Mouse (Mus musculus) cerebellum, adult 9-11 months (tissue): ENCODE results near the gene Ikzf1.

ENCODE experiments used
- DNase-seq: peaks from one replicate; pipeline ENCODE4 v3.0.0; 2022

Gene Ikzf1

DNA sequence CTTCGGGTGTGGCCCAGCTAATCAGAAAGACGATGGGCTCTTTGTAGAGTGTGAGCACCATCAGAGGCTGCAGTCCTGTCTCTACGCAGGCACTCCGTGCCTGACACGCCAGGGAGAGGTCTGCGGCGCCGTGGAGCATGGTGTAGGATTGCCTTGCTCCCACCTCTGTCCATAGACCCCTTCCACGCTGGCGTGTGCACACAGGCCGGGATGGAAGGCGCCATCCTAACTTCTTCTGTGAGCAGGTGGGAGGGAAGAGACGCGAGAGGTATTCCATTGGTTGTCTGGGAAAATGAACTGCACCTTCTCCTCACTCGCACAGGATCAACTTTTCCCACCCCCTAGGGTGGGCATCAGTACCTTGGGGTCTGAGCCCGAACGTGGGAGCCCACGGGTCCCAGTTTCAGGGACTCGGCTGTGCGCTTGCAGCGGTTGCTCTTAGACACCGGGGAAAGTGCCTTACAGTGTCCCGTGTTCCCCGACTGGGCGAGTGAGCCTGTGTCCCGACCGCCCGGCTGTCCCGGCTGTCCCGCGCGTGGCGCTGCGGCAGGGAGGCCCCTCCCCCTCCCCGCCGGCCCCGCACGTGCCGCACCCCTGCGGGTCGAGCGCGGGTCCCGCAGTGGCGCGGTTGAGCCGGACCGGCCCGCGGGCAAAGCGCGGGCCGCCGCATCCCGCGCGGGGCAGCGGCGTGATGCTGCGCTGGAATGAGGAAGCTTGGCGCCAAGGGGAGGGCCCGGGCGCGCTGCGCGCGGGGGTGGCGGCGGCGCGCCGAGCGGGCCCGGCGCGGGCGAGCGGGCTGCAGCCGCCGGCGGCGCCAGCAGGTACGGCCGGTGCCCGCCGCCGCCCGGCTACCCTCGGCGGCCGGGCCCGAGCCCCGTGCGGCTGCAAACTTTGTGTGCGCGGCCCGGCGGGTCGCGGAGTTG lies at the start of gene Ikzf1:
Gene Ikzf1, plus strand, starts transcription at position 74 of the 923 bp plus-strand sequence.
- no peak for DNase-seq

DNA sequence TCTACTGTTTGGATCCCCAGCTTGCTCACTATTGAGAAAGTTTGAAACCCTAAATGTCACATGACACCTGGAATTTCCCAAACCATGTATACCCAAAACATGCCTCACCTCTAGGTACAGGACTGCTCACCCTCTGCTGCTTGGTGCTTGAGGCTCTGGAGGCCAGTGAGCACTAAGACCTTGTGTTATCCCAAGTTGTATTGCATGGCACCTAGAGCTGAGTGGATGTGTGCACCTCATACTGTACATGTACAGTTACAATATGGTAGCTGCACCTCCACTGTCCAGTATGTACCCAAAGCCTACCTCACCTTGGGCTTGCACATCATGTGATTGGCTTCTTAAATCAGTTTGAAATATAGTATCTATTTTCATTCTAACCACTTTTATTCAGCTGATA lies 40.5 kb upstream of the Ikzf1 start:
- no peak for DNase-seq

DNA sequence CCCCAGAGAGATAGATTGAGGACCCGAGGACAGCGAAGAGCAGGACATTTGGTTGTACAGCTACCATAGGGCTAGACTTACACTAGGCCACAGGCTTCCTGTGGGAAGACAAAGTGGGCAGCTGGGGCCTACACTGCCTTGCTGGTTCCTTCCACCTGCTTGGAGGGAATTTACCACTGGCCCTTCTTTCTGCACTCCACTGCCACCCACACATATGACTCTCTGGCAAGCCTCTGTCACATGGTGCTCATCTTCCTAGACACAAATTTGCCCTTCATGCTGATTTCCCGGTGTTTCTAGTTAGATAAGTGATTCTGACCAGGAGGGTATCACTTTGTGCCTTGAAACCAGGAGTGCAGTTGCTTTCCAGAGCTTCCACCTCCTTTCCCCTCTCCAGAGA lies 28.4 kb upstream of the Ikzf1 start:
- DNase-seq: no peak

DNA sequence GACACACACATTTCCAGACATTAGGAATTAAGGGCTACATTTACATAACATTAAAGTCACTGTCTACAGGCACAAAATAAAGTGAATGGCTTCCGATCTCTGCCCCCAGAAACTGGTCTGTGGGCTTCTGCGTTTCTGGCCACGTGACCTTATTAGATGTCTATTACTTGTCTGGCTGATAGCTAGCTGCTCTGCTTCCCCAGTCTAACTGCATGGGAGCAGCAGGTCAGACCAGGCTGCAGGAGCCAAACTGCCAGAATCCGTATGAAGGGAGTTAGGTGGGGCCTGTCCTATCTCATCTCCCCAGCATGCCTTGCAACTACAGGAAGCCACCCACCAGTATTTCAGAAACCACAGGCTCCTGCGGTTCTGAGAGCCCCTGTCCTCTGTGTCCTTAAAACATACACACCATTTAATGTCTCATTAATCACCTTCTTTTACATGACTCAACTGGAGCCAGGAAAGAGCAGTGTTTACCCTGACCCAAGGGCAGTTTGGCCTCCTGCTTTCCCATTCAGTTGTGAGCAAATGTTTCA lies 27.7 kb upstream of the Ikzf1 start:
- no peak for DNase-seq

DNA sequence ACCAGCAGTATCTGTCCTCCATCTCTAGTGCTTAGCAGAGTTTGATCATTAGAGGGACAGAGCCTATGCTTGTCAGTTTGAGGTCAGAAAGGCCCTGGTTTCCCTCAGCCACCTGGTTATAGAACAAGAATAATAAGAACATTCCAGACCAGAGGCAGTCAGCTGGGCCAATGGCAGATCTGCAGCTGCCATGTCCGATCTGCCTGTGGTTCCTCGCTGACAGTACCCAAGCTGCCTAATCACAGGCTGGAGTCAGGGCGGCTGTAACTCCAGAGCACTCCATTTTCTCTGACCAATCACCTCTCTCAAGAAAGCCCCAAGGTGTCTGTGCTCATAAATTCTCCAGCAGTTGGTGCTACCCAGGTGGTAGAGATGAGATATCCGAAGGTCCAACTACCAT lies 27.2 kb upstream of the Ikzf1 start:
- DNase-seq: no peak

DNA sequence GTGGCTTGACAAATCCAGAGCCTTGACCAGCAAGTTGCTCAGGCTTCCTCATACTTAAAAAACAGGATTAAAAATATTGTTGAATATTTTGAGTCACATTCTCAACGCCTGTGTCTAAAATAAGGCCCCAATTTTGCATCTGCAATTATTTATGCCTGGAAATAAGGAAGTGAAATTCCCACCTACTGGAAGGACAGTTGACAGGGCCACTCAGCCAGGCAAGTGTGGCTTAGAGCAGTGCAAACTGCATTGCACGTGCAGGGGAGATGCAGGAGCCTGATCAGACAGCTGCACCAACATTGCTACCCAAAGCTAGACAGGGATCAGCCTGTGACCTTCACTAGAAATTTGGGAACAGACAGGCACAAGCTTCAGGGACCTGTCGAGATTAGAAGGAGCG lies 26.0 kb upstream of the Ikzf1 start:
- DNase-seq: no peak

DNA sequence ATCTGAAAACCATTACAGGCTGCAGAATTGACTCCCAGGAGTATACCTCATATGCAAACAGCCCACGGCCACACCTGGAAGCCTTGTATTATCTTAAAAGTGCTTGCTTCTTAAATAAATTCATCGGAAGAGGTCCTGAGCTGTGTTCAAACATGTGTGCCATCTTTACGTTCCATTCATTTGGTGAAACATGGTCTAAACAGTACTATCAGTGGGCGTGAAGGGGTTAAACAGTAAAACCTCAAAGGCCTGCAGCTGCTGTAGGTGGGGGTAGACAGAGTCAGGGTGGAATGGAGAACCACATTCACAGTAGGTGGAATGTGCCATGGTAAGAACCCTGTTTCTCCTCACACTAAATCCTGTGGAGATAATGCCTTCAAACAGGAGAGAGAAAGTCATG lies 24.2 kb upstream of the Ikzf1 start:
- no peak for DNase-seq

DNA sequence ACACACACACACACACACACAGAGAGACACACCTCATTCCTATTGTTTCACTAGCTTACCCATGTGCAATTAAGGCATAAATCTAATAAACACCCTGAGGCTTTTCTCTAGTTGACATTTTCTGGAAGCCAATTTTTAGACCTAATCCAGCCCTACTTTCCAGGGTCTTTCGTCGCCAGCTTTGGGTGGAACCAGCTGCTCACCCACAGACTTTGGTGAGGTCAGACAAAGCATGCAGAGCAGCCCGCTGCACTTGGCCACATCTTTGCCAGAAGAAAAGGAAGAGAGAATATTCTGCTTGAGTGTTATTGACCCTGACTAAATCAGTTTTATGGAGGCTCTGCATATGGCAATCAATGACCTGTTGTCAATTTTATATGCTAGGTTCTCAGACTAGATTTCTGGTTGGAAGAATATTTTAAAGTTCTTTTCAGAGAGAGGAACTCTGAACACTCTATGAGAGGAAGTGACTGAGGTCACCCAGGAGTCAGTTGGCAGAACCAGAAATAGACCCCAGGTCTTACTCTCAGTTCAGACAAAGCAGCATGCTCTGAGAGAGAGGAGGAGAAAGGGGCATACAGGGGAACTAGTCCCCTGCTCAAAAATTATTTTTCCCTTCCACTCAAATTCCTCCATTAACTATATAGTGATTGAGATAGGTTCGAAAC lies 17.4 kb upstream of the Ikzf1 start:
- no peak for DNase-seq

DNA sequence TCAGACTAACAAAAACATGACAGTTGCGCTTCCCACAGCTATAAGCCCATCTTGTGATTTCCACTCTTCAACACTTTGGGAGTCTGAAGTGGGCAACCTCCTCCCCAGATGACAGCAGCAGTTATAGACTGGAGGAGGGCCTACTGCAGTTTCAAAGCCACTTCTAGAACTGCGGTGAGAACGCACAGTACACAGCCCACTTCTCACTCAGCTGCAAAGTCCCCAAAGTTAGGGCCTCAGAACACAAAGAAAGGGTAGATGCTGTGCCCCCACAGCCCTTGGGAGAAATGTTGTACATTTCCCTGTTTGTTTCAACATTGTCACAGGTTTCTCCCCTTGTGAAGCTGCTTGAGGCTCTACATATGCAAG lies 16.9 kb upstream of the Ikzf1 start:
- no peak for DNase-seq

DNA sequence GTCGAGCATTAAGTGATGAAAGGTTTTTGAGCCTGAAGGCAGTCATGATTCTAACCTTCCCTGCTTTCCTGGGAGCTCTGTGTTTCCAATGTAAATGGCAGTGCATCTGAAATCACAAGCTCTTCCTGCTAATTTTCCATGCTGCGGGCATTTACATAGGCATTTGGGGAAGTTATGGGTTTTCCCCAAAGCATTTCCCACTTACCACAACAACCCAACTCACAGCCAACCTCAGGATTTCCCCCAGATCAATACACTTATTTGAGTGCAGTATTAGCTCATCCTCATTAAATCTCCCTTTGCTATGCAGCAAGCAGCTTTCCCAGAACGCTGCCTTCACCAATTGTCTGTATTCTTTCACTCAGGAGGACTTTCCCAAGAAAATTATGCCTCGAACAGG lies 11.8 kb upstream of the Ikzf1 start:
- DNase-seq: no peak

DNA sequence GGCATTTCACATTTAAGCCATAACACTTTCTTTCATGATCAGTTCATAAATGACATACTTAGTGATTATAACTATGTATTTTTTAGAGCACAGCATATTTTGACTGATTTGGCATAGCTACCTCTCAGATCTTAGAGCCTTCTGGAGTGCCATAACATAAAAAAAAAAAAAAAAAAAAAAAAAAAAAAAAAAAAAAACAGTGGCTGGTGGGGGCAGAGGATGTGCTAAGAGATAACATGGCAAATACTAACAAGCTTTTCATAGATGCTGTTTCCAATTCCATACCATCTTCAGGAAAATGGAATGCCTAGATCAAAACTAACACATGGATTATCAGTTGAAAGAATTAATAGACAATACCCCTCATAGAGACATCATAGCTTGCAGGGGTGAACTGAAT lies 9.7 kb upstream of the Ikzf1 start:
- DNase-seq: no peak

DNA sequence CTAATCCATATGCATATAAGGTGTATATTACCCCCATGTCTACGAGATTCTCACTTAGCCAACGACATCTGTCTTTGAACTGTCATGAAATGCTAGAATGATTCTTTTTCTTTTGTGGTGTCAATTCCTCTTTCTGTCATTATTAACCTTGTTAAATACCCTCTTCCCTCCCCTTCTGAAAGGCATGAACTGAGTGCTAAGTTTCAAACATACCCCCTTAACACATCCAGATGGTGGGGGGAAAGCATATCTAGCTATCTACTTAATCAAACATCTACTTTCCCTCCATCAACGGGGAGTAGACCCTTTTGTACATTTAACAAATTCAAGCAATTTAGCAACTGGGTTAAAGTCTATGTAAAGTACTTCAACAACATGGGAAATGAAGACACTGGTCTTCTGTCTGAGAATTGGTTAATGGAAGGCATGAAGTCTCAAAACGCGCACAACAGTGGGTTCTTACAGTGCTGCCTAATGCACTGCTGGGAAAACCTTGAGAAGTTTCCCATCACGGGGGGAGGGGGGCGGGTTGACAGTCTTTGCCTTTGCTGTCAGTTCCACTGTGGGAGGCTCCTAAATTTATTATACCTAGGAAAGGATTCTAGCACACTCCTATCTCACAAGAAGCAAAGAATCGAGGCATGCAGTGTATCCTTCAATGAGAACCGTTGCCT lies 8.6 kb upstream of the Ikzf1 start:
- no peak for DNase-seq

DNA sequence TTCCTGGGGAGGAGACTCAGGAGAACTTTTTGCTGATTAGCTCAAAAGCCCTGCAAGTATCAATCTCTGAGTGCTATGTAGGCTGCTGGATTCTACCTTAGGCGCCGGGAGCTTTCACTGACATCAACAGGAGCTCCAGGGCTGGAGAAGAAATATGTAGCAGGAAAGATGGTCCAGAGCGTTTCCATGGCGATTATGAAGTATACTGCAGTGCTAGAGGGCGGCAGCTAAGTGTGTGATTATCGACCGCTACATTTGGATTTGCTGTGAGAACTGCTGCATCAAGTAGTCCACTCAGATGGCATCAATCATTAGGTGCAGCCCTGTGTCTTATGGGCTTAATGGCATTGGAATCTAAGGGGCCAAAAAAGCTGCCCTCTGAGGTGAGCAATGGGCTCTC lies 7.6 kb upstream of the Ikzf1 start:
- no peak for DNase-seq

DNA sequence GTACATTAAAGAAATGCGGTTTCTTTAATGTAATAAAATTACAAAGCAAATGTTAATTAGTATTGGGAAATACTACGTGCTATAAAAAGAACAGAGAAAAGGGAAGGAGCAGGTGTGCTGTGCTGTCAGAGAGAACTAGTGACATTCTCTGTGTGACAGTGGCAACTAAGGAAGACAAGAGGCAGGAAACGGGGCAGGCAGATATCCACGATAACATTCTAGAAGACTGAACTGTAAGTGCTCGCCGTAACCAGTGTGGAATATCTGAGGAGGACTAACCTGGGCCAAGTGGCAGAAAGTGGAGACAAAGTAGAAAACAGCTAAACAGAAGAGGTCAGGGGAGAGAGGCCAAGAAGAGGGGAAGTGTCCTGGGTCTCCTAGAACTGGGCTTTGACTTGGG lies 5.8 kb upstream of the Ikzf1 start:
- no peak for DNase-seq

DNA sequence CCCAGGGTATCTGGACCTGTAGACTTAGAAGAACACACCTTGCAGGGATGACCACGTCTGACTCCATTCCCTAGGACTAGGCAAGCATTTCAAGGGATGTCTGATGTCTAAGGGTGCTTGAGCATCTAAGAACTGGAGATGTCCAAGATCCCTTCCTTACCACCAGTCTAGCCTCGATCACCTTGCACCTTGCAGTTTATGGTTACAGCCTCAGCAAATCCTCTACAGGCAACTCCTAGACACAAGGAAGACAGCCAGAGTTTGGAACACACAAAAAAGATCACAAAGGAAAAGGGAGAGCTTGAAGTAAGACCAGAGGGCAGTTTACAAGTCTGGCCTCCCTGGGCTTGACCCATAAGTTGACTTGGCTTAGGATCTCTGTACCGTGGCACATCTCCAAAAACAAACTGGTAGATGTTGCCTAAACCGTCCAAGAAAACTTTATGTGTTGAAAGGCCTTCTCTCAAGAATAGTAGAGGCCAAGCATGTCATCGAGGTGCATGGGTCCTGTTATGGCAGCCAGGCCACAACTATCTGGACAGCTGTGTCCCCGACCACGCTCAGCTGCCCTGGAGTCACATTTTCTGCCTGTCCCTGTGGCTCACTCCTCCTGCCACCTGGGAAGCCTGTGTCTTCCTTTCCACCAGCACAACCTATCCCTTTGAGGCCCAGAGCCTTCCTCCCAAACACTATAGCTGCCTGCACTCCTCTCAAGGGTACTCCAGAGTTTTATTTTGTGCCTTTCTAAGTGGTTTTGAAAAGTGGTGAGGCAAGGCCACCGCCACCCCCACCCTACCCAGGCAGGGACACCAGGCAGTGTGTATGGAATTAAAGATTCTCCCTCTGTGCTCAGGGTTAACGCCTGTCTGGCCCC lies 510 bp upstream of the Ikzf1 start:
- no peak for DNase-seq

DNA sequence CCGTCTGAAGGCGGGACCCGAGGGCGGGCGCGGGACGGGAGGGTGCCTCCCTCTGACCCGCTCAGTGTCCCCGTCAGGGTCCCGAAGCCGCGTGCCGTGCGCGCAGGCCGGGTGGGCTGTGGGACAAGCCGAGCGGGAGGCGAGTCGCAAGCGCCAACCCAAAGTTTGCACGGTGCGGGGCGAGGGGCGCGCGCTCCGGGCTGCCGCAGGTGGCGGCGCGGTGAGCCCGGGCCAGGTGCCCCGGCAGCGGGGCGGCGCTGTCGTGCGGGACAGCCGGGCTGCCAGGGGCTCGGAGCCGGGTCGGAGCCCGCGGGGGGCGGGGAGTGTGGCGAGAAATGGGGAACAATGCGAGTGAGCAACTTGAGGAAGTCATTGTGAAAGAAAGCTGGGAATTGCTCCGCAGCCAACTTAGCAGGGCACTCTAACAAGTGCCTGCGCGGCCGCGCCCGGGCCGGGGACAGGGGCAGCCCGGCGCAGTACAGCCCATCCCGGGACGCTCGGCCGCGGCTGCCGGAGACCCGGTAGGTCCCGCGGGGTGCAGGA lies 1.1 kb downstream of the Ikzf1 start:
- no peak for DNase-seq

DNA sequence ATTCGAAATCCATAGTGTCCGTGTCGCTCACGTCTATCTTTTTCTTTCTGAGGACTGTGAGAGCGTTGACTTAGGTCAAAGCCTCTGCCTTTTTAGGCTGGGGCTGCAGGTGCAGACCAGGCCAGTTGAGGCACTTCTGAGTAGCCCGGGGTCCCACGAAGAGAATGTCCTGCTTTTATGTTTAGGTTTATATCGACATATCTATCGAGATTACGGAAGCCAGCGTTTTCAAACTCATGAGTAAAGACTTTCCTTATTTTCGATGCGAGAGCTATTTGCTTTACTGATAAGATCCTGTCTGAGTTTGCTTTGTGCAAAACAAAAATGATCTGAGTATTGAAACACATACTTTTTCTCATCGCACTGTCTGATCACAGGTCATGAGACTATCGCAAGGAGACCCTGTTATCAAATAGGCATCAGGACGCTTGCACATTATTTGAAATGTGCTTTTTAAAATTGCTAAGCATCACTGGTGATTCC lies 1.8 kb downstream of the Ikzf1 start:
- DNase-seq: no peak

DNA sequence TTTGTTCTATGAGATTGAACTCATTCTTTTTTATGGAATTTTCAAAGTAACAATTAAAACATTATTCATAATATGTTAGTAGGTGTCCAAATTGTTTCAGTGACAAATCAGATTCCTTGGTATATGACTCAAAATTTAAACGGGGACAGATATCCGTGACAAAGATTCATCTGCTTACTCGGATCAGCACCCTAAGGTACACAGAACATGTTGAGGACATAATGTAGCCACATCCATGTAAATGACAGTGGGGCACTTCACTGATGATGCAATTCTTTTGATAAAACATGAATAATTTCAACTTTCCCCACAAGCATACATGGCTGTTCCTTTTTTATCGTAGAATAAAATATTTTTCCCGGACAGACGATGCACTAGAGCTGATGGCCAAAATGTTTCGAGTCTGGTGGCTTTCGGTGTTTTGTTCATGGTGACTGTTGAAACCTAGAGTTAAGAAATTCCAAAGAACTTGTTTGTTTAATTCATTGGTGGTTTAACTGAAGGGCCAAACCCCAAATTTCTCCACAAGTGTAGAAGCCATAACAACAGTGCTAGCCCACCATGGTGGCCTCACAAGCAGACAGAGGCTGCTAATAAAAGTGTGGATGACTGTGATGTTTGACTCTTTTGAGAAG lies 2.9 kb downstream of the Ikzf1 start:
- DNase-seq: no peak

DNA sequence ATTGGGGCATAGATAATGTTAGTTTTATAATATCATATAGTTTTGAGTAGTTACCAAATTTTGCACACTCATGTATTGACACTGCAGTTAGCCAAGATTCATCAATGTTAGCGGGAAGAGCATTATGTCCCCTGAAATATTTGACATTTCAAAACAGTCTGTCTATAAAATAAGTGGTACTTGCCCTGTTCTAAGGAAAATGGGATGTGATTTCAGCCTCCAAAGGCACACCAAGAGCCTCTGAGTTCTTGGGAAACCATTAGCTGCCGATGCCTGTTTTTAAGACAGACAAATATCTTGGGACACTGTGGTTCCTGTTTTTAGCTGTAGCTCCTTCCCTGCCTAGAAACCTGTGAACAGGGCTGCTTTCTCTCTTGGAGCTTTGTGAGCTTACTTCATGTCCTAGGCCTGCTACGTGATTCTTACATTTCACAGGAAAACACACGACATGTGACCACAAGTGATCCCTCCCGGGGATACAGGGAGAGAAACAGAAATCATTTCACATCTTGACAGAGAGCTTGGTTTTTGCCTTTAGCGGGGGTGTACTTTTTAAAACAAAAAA lies 4.0 kb downstream of the Ikzf1 start:
- DNase-seq: no peak

DNA sequence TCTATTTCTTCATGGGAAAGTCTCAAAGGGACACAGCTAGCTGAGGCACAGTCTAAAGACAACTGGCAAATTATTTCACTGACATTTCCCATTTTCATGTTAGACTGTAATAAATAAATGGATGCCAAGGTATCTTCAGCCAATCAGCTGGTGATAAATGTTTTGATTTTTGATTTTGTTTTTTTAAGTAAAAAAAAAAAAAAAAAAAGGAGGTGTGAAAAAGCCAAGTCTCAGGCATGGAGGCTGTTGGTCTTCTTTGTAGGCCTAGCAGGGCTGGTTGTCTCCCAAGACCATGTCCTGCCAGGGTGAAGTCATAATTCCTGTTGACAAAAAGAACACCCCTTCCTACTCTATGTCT lies 4.9 kb downstream of the Ikzf1 start:
- no peak for DNase-seq

DNA sequence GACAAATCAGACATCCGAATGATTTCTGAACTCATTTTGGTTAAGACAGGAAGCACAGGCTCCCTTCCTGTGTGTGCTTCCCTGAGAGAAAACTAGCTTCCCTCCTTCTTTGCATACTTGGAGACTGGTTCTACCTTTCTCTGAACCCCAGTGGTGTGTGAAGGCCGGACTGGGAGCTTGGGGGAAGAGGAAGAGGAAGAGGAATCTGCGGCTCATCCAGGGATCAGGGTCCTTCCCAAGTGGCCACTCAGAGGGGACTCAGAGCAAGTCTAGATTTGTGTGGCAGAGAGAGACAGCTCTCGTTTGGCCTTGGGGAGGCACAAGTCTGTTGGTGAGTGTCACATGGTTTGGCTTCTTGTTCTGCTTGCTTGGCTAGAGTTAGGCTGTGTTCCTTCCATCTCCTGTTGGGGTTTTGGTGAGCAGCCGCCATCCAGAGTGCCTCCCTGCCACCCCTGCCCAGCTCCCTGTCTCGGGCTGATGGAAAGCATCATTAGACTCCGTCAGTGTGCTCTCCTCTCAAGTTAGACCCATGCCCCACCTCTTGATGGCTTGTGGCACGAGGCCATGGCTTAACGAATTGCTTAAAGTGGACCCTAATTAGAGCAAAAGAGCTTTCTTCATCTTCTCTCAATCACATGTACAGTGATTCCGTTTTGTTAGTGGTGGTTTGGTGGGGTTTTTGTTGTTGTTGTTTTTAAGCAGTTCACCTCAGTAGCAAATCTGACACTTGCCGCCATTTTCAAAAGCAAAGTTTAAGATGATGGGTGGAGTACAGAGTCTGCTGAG lies 5.4 kb downstream of the Ikzf1 start:
- no peak for DNase-seq
